Mouse (Mus musculus) thymus, postnatal 10 days (tissue): ENCODE measurements around the gene Vipr2.

Experiments used
- DNase-seq, 2 experiments: peaks; one replicate each; pipeline ENCODE4 v3.0.0; 2021; ENCODE audit warnings: low spot score in 2 of 2

The Vipr2 gene

DNA sequence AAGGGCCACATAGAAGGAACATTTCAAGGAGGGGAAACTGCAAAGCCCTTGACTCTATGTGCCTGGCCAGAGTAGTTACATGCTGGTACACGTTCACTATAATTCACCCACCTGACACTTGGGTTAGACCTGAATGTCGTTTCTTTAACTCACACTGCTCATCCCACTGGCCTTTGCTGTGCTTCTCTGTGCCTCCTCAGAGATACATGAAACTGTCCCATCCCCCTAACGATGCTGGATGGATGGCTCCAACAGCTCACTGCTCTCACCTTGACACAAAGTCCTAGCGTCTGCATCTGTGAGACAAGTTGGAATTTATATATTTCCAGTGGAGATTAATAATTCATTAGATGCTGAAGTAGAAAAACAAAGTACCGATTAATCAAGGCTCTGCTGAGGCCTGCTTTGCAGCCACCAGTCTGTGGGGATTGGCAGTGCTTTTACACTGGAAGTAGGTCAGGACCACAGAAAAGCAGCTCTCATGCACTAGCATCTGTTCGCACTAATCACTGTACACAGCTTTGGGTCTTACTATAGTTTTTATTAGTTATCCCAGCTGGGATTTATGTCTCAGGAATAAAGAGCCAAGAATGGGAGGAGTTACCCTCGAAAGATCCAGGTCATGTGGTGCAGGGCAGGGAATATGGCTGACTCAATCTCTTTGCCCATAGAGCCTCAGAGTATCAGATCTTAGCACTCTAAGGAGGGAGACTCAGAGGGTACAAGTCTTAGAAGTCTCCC is 79.4 kb downstream of the Vipr2 start:
- no peak for DNase-seq

DNA sequence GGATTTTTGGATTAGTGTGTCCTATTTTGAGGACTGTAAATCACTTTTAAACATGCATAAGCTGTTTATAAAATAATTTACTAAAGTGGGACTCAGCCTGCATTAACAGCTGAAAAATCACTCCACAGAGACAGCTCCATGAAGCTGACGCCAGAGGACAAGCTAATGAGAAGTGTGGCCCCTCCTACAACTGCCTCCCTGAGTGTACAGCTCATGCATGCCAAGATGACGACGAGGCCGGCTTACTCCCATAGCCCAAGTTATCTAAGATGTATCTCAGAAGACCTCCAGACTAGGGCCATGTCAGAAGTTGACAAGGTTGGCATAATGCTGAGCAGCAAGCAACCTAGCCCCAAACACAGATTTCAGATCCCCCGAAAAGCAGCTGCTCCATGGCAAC is 81.7 kb downstream of the Vipr2 start:
- no peak for DNase-seq

DNA sequence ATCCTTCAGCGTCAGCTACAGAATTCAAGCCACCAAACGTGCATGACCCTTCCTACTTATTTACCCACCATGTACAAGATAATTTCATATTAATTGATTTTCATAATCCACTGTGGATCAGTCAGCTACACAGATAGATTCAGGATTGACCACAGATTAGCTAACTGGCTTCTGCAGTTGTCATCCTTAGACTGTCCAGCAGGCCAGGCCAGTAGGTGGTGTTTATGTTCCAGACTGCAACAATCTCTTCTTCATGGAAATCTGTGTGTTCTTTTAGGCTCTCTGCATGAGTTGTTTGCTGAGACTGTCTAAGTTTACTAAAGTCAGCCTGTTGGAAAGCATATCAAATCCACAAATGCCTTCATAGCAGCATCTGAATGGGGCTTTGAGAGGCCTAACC is 82.2 kb downstream of the Vipr2 start:
- no peak for DNase-seq

DNA sequence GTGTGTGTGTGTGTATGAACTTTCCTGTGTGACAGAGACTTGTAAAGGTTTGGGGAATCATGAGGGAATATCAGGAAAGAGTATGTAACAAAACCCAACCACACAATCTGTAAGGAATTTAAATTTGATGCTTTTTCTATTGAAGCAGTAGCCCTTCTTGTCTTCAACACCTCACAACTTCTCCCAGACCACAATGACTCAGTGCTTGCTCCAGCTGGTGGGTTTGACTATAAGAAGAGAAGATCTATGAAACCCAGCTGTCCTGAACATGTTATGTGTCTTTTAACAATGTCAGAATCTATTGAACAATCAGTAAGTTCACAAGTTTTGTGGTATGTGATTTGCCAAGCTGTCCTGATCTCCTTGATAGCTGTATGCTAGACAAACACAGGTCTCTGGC is 87.8 kb downstream of the Vipr2 start:
- DNase-seq: no peak

DNA sequence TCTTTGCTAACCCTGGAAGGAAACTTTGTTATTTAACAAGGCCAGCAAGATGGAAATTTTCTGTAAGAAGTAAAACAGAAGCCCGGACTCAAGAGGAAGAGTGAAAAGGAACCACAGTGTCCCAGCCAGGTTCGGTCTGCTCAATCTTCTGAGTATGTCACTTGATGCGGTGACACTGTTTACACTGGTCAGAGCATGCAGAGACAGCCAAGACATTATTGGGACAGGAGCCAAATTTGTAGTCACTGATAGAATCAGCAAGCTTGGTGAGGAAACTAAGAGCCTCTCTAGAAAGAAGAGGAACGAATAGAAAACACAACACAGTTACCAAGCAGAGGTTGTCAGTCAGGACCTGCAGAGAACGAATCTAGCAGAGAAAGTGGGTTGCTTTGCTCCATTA is 92.1 kb downstream of the Vipr2 start:
- no peak for DNase-seq

DNA sequence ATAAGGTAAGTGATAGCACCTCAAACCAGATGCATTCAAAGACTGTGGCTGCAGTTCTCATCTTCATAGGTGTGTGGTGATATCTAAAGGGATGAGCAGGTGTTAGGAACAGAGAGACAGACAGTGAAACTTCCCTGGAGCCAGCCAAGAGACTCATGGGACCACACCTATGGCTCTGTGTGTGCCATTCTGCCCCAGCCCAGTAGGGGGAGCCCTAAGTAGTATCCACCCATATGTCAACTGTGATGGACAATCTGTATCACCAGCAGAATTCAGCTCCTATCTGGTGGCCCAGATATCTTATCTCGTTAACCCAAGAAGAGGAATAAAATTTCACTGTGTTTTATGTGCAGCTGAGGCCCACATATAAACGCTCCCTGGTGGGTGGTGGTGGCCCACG is 99.4 kb downstream of the Vipr2 start:
- peak; percentile 18 to 68 for DNase-seq

- DNase-seq: no peak
These were observed 104.0 kb downstream of the Vipr2 start for GRCm38 (mm10) chr12:116181436-116182050.

DNA sequence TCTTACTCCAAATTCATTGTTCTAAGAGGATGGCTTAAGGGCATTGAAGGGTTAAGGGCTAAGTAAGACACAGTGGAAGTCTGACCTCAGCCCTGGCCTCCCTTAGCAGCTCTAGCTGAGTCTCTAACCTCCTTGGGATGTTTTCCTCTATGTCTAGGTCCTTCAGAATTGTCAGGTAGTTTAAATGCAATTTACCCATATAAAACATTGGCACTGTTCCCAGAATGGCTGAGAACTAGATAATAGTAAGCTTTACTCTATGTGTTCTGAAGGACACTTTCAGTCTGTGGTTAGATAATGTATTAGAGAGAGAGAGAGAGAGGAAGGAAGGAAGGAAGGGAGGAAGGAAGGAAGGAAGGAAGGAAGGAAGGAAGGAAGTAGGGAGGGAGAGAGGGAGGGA is 104.8 kb downstream of the Vipr2 start:
- DNase-seq: no peak

GRCm38 (mm10) chr12:116183212-116183935 is 105.8 kb downstream of the Vipr2 start:
- no peak for DNase-seq

DNA sequence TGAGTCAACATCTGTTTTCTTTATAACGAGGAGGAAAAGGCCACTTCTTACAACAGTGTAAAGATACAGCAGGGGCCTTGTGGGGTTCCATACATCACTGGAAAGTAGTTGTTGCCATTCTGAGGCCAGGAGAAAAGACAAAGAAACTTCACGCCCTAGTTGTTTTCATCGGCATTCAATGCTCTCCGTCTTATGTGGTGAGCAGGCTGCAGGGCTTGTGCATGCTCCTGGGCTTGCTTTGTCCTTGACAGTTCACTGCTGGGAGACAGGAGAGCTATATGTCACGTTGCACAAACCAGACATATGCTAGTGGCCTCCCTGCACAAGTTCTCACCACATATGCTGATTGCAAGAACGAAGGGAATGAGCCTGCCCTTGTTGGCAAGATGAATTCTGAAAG is 116.4 kb downstream of the Vipr2 start:
- DNase-seq: no peak

- no peak for DNase-seq
These were observed 117.1 kb downstream of the Vipr2 start for GRCm38 (mm10) chr12:116194641-116195040.
